Mouse (Mus musculus) heart, embryonic 11.5 days (tissue): ENCODE measurements at regions not wholly inside any gene's neighbourhood (a gene's known extent, or its start where the extent isn't known, plus 50 kb on each side); places are given as distances from the start of the nearest gene placed in this dataset.
"Not testable (repeated sequence)": the region's sequence is repeated elsewhere in the genome, so short reads cannot be mapped to it uniquely, and the experiment has no call there.

Experiments used
- ATAC-seq: fragments of 200-750 bp; cut with Nextera tagmentation; replicated peaks from 2 replicates; pipeline ENCODE4 v1.8.0; 2017; ENCODE audit warnings: moderate library complexity; ENCODE audit not compliant: insufficient number of reproducible peaks, low FRiP score, low TSS enrichment
- H3K27ac ChIP-seq: fragments of 300-500 bp; sonication (generic); 2 replicates; pipeline ENCODE4 v1.5.1; 2014; ENCODE audit warnings: mild to moderate bottlenecking, low read depth, low read length
- H3K27me3 ChIP-seq: fragments of 300-500 bp; sonication (generic); 2 replicates; pipeline ENCODE4 v1.6.1; 2014; ENCODE audit warnings: mild to moderate bottlenecking, low read length, mixed read lengths; ENCODE audit not compliant: control insufficient read depth, insufficient read depth
- H3K36me3 ChIP-seq: fragments of 300-500 bp; sonication (generic); 2 replicates; pipeline ENCODE4 v1.6.1; 2014; ENCODE audit warnings: mild to moderate bottlenecking, low read length, moderate library complexity, mixed read lengths; ENCODE audit not compliant: control insufficient read depth, insufficient read depth
- H3K4me1 ChIP-seq: fragments of 300-500 bp; sonication (generic); 2 replicates; pipeline ENCODE4 v1.6.1; 2014; ENCODE audit warnings: low read length; ENCODE audit not compliant: control insufficient read depth, insufficient read depth
- H3K4me2 ChIP-seq: fragments of 300-500 bp; sonication (generic); 2 replicates; pipeline ENCODE4 v1.6.1; 2014; ENCODE audit warnings: mild to moderate bottlenecking, moderate library complexity
- H3K4me3 ChIP-seq: fragments of 300-500 bp; sonication (generic); 2 replicates; pipeline ENCODE4 v1.5.1; 2014; ENCODE audit warnings: low read depth, low read length
- H3K9ac ChIP-seq: fragments of 300-500 bp; sonication (generic); 2 replicates; pipeline ENCODE4 v1.6.1; 2014; ENCODE audit warnings: mild to moderate bottlenecking, low read depth, low read length, moderate library complexity
- H3K9me3 ChIP-seq: fragments of 300-500 bp; sonication (generic); replicated peaks from 2 replicates; pipeline ENCODE4 v1.6.1; 2016; ENCODE audit warnings: low read length; ENCODE audit not compliant: control insufficient read depth
- WGBS: fragments of 180-500 bp; shearing (Covaris S2); extraction: QIAGEN DNeasy Blood & Tissue Kit; methylation state at CpG from one replicate; pipeline ENCODE4 v1.1.7; 2014; ENCODE audit not compliant: insufficient replicate concordance; 5-methylcytosine and 5-hydroxymethylcytosine counted together

DNA sequence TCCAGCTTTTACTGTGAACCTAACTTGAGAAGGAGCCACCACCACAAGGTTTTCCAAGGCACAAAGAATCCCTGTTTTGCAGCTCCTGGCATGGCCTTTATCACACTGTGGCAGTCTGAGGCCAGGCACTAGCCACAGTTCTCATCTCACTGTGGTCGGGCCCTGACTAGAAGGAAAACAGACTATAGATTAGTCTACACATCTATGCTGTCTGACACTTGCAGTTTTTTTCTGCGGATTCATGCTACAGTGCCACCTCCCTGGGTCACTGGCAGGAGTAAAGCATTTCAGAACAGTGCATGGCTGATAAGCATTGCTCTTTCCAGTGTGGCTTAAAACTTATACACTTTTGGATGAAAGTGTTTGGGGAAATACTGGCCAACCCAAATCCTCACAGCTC lies 114.3 kb downstream of the Olfr721-ps1 start:
- H3K4me2 ChIP-seq: no peak overlapping the region
- H3K9me3 ChIP-seq: no peaks in the 10 kb centered on the region
- 48% methylated on average over 2 of the region's 2 CpGs for WGBS
- no peaks in the 10 kb centered on the region for H3K27me3 ChIP-seq
- H3K9ac ChIP-seq: no peak overlapping the region
- no peaks in the 10 kb centered on the region for H3K4me1 ChIP-seq
- ATAC-seq: no peak
- H3K4me3 ChIP-seq: no peak overlapping the region
- H3K27ac ChIP-seq: no peak overlapping the region
- H3K36me3 ChIP-seq: no peaks in the 10 kb centered on the region

DNA sequence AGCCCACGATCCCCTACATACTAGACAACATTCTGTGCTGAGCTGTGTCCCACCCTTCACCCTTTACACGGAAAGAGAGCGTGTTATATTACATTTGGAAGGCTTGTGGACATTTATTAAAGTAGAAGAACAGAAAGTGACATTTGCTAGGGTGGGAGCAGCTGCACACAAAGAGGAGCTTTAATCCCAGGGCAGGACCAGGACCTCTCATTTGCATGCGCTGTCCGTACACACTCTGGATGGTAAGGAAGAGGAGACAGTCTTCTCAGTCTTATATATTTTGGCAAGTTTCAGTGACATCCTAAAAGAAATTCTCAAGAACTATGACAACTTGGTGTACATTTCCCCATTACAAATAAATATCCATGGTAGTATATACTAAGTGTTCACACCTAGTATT lies 114.8 kb downstream of the Olfr721-ps1 start:
- H3K9ac ChIP-seq: no peak overlapping the region
- H3K27ac ChIP-seq: no peak overlapping the region

DNA sequence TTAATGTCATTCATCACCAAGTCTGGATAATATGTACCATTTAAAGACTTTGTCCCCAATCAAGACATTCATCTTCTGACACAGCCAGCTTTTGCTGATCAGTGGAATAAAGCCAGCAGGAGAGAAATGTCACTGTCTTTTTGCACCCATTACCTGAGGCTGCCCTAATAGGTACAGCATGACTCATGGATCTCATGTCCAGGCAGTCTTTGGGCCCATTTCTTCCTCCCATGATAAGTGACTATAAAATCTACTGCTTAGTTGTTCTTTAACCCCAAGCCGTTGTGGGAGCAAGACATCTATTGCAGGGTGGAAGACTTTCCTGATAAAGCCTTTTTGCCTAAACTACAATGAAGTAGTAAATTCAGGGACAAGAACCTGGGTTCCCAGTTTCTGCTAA lies 116.9 kb downstream of the Olfr721-ps1 start:
- WGBS: 56% methylated on average over 1 of the region's 1 CpGs
- no peaks in the 10 kb centered on the region for H3K36me3 ChIP-seq
- H3K4me2 ChIP-seq: no peak overlapping the region
- H3K27ac ChIP-seq: no peak overlapping the region
- no peak overlapping the region for H3K9ac ChIP-seq
- no peaks in the 10 kb centered on the region for H3K27me3 ChIP-seq
- H3K9me3 ChIP-seq: no peaks in the 10 kb centered on the region
- H3K4me1 ChIP-seq: no peaks in the 10 kb centered on the region
- H3K4me3 ChIP-seq: no peak overlapping the region
- no peak for ATAC-seq

More for the DNA sequence above, 114.8 kb downstream of the Olfr721-ps1 start:
- no peaks in the 10 kb centered on the region for H3K27me3 ChIP-seq
- no peak overlapping the region for H3K4me3 ChIP-seq
- no peaks in the 10 kb centered on the region for H3K4me1 ChIP-seq
- 73% methylated on average over 5 of the region's 5 CpGs for WGBS
- H3K9me3 ChIP-seq: no peaks in the 10 kb centered on the region
- no peaks in the 10 kb centered on the region for H3K36me3 ChIP-seq
- H3K4me2 ChIP-seq: no peak overlapping the region
- no peak for ATAC-seq

DNA sequence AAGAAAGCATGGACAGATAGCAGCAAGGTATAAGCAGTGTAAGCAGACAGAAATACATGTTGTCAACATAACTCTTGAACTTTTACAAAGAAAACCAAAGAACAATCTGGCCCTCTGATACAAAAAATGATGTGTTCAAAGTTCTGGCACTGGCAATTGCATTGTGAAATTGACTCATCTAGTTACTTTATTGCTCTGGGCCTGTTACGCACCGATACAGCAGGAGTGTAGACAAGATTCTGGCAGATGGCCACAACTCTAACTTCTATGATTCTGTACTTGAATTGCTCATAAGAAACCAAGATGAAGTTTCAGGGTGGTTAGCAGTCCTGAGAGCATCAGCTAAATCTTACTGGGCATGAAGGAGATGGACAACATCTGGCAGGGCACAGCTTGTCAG lies 117.7 kb downstream of the Olfr721-ps1 start:
- no peak overlapping the region for H3K4me3 ChIP-seq
- no peaks in the 10 kb centered on the region for H3K36me3 ChIP-seq
- H3K27ac ChIP-seq: no peak overlapping the region
- H3K9me3 ChIP-seq: no peaks in the 10 kb centered on the region
- ATAC-seq: no peak
- H3K27me3 ChIP-seq: no peaks in the 10 kb centered on the region
- H3K9ac ChIP-seq: no peak overlapping the region
- H3K4me2 ChIP-seq: no peak overlapping the region
- no peaks in the 10 kb centered on the region for H3K4me1 ChIP-seq
- WGBS: 77% methylated on average over 2 of the region's 2 CpGs

DNA sequence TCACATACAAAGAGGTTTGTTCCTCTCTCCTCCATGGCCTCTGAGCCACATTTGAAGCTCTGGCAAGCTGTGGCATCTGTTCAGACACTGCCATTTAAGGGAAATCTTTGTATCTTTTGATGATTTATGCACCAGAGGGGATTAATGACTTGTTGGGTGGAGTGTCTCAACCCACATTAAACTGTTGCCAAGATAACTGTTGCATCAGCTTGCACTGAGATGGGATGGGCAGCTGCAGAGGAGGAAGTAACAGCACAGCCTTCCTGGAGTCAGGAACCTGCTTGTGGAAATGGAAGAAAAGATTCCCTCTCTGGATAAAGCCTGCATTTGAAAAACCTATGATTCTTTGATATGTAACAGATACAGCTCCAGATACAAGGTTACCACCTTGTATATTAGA lies 119.1 kb downstream of the Olfr721-ps1 start:
- no peak overlapping the region for H3K4me3 ChIP-seq
- no peak for ATAC-seq
- H3K27me3 ChIP-seq: no peaks in the 10 kb centered on the region
- H3K4me1 ChIP-seq: no peaks in the 10 kb centered on the region
- no peaks in the 10 kb centered on the region for H3K36me3 ChIP-seq
- H3K9me3 ChIP-seq: no peaks in the 10 kb centered on the region
- H3K9ac ChIP-seq: no peak overlapping the region
- H3K4me2 ChIP-seq: no peak overlapping the region
- H3K27ac ChIP-seq: no peak overlapping the region

DNA sequence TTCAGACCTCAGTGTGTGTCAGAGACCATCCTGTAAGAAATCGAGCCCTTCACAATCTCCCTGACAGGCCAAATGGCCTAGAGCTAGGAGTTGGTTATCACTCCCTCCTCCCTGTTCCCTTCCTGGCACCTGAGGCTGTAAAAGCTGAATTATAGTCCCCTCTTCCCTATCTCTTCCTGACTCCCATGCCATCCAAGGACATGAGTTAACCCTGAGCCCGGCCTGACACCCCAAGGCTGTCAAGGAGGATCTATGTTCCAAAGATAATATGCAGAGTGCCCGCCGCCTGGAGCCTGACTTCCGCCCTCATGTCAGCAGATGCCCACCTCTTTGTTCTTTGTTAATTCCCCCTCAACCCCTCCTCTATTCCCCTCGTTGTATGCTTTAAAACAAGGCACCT lies 120.2 kb downstream of the Olfr721-ps1 start:
- not testable (repeated sequence) for H3K36me3 ChIP-seq, H3K4me1 ChIP-seq, H3K4me3 ChIP-seq, H3K9ac ChIP-seq, H3K27ac ChIP-seq, H3K9me3 ChIP-seq, ATAC-seq, H3K4me2 ChIP-seq, H3K27me3 ChIP-seq
- 47% methylated on average over 6 of the region's 6 CpGs for WGBS

DNA sequence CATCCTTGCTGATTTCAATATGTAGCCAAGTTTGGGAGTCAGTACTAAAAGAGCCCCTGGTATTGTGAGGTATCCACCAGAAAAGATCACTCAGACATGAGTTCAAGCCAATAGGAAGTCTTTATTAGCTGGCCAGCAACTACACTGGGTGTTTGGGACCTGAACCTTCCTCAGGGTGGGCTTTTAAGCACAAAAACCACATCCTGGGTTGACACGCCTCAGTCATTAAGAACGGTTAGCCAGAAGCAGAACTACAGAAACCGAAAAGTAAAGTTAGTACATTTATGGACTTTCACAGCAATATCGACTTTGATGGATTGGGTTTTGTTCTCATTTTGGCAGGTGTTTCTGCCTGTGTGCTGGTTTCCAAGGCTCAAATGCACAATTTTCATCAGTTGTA lies 124.1 kb downstream of the Olfr721-ps1 start:
- Histone ChIP-seq H3K27ac (no peak overlapping the region), H3K9ac (no peak overlapping the region), H3K4me1 (no peaks in the 10 kb centered on the region), H3K36me3 (no peaks in the 10 kb centered on the region), H3K4me3 (no peak overlapping the region), H3K27me3 (no peaks in the 10 kb centered on the region), H3K9me3 (no peaks in the 10 kb centered on the region), H3K4me2 (no peak overlapping the region)
- 85% methylated on average over 4 of the region's 4 CpGs for WGBS
- ATAC-seq: no peak

DNA sequence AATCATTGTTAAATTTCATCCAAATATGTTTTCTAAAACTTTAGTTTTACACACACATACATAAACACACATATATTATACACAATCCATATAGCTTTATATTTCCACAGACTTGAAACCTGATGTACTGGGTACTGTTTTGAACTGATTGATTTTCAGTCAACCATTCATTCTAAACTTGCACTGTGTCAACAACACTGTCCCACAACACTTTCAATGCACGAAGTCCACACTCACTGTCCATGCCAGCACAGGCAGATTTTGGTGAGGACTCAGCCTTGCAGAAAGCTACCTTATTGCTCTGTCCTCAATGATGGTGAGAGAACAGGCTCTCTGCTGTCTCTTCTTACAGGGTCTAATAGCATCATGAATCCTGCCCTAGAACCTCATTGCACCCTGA lies 127.3 kb downstream of the Olfr721-ps1 start:
- H3K4me2 ChIP-seq: no peak overlapping the region
- no peaks in the 10 kb centered on the region for H3K9me3 ChIP-seq
- H3K27me3 ChIP-seq: no peaks in the 10 kb centered on the region
- 70% methylated on average over 1 of the region's 1 CpGs for WGBS
- no peak for ATAC-seq
- H3K4me1 ChIP-seq: no peaks in the 10 kb centered on the region
- no peak overlapping the region for H3K27ac ChIP-seq
- no peak overlapping the region for H3K9ac ChIP-seq
- H3K4me3 ChIP-seq: no peak overlapping the region
- H3K36me3 ChIP-seq: no peaks in the 10 kb centered on the region

DNA sequence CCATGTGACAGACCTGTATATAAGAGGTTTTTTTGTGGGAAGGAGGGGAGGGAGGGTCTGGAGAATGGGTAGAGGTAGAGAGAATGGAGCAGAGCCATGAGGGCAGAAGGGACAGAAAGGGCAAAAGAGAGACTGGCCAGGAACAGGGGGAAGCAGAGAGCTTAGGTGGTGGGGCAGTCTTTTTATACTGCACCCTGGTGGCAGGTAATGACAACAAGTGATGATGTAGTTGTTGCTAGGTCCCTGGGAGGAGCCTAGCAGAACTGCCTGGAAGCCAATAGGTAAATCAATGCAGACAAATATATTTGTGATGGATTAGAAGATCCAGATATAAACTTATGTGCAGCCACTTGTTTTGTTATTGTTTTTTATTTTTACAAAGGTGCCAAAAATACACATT lies 140.1 kb downstream of the Olfr721-ps1 start:
- H3K36me3 ChIP-seq: no peaks in the 10 kb centered on the region
- no peak overlapping the region for H3K27ac ChIP-seq
- no peaks in the 10 kb centered on the region for H3K9me3 ChIP-seq
- H3K4me1 ChIP-seq: no peaks in the 10 kb centered on the region
- H3K4me2 ChIP-seq: no peak overlapping the region
- H3K4me3 ChIP-seq: no peak overlapping the region
- no peak overlapping the region for H3K9ac ChIP-seq
- no peak for ATAC-seq
- no peaks in the 10 kb centered on the region for H3K27me3 ChIP-seq
